Mouse (Mus musculus): Measurements from ENCODE around the gene Sv2c.

Sv2c gene

DNA sequence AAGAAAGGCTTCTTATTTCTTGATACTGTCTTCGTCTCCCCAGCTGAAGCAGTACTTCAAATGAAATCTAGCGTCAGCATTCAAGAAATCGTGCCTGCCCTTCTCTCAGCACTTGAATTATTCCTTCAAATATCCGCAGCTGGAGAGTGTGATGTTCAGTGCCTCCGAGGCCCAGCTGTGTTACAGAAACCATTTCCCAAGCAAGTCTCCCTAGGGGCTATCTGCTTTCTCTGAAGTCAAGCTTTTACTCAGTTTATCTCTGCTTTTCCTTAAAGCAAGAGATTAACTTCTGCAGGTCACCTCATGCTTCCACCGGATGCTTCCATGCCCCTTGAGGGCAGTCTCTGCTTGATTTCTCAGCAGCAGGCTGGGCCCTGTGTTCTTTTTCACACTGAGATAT is 166.8 kb downstream of the Sv2c start:
- peak; percentile 39 for DNase-seq

GRCm38 (mm10) chr13:95965162-95965561 is 167.2 kb downstream of the Sv2c start:
- DNase-seq: no peak

GRCm38 (mm10) chr13:95964226-95964625 is 168.2 kb downstream of the Sv2c start:
- peak; percentile 21 for DNase-seq

DNA sequence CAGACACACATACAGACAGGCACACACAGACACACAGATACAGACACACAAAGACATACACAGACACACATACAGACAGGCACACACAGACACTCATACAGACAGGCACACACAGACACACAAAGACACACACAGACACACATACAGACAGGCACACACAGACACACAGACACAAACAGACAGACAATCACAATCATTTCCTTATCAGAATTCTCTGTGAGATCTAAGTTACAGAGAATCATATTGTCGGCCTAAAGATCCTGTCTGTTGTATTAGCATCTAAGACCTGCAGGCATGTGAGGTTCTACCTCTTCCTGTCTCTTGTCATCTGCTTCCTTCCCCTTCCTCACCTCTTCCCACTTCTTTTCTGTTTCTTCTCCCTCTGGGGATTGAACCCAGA is 168.7 kb downstream of the Sv2c start:
- DNase-seq: no peak

- DNase-seq: peak; percentile 31
Measured at GRCm38 (mm10) chr13:95961905-95962304, 170.5 kb downstream of the Sv2c start.

GRCm38 (mm10) chr13:95961191-95961791 is 171.1 kb downstream of the Sv2c start:
- DNase-seq: peak; percentile 60

DNA sequence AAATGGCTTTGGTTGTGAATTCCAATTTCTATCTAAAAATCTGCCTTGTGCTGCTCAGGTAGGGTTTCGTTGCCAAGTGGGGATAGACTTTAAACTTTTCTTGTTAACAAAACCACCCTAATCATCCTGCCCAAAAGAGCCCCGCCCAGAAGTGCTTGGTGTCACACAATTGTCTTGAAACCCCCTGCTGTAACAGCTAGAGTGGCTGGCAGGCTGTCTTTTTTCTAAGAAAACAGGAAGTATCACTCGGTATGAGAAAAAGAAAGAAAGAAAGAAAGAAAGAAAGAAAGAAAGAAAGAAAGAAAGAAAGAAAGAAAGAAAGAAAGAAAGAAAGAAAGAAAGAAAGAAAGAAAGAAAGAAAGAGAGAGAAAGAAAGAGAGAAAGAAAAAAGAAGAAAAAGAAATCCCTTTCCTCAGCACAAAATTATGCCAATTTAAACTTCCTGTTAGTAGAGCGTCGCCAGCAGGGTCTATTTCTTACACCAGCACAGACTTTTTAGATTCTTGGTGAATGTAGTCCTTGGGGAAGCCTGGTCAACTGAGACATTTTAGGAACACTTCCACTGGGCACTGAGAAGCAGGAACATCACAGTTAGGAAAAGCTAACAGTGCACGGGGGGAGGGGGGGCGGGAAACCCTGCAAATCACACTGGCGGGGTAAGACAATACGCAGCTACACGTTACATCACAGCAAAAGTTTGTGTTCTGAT is 171.7 kb downstream of the Sv2c start:
- DNase-seq: peak; percentile 39

DNA sequence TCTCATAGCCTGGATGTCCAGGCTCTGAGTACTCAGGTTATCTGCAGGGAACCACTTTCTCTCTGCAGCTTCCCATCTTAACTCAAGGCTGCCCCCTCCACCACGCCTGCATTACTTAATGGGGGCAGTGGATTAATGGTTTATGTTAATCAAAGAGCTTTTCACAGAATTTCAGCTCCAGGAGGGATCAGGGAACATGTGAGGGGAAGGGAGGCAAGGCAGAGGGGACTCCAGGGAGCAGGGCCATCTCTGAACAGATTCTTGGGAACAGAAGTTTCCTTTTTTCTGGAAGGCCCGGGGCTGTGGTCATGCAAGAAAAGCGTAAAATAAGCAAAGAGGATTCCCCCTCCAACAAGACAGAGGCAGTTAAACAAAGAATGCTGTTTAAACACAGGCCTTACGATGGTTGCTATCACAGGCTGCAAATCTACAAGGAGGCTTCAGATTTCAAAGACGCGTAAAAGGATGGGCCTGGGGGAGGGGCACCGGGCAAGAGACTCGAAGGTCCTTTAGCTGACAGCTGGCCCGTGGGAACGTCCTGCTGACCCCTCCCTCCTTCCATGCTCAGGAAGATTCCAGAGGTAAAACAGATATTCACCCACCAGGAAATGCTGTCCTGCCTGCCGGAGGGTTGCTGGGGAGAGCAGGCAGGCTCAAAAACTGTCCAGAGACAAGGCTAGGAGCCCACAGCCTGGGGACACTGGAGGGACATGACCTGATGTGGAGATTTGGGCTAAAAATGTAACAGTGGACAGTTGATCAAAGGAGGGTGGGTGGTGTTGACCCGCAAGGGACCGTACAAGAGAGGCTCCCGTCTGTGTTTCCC is 172.5 kb downstream of the Sv2c start:
- DNase-seq: peak; percentile 81

DNA sequence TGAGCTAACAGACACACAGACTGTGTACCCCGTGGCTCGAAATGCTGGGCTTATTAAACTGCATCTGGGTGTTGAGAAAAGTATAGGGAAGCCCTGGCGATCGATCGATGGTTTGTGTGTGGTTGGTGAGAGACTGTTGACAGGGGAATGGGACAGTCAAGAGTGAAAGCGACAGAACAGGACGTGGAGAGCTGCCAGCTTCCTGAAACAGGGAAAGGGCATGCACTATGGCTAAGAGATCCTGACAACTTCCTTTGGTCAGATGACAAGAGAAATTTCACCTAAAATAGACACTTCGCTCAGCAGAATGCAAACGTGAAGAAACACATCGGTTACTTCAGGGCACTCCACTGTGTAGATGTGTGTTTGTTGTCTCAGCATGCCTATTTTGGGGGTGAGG is 175.2 kb downstream of the Sv2c start:
- no peak for DNase-seq

GRCm38 (mm10) chr13:95956327-95956781 is 176.0 kb downstream of the Sv2c start:
- DNase-seq: no peak

DNA sequence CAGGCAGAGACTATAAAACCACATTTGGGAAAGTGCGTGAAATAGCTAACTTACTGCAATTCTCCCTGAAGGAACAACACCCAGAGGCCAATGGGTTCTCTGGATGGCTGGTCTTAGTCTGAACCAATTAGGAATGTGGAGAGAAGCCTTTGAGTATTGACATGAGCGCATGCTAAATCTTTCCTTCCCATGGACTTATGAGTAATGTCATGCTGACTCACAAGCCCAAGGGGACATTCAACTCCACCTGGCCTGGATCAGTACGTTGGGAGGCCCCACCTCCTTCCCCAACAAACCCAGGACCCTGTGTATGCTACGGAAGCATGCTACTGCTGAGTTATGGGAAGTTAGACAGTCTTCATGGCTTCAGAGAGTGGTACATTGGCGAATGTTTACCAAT is 177.2 kb downstream of the Sv2c start:
- DNase-seq: no peak

DNA sequence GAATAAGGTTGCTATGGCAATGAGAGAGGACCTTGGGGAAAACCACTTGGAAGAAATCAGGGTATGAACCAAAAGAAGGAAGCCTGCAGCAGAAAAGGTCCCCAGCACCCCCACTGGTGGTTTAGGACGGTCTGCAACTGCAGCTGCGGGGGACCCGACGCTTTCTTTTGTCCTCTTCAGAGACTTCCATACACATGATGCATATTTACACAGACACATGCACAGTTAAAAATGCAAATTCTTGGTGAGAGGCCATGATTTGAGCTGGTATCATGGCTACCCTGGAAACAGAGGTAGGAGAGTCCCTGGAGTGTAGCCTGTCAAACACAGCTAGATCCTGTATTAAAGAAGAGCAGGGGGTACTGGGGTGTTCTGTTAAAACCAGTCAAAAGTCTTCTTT is 178.7 kb downstream of the Sv2c start:
- no peak for DNase-seq

DNA sequence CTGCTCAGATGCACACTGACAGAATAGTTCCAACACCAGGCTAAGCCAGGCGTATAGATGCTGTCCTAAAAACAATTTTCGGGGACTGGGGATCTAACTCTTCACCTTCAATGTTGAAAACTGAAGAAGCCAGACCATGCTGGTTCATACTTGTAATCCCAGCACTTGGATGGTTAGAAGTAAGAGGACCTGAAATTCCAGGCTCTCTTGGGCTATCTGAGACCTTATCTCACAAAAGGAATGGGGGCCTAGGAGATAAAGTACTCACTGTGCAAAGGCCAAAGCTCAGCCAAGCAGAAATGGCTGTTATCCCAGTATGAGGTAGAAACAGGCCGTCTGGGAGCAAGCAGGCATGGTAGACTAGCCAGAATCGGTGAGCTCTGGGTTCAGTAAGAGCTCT is 180.1 kb downstream of the Sv2c start:
- DNase-seq: no peak

DNA sequence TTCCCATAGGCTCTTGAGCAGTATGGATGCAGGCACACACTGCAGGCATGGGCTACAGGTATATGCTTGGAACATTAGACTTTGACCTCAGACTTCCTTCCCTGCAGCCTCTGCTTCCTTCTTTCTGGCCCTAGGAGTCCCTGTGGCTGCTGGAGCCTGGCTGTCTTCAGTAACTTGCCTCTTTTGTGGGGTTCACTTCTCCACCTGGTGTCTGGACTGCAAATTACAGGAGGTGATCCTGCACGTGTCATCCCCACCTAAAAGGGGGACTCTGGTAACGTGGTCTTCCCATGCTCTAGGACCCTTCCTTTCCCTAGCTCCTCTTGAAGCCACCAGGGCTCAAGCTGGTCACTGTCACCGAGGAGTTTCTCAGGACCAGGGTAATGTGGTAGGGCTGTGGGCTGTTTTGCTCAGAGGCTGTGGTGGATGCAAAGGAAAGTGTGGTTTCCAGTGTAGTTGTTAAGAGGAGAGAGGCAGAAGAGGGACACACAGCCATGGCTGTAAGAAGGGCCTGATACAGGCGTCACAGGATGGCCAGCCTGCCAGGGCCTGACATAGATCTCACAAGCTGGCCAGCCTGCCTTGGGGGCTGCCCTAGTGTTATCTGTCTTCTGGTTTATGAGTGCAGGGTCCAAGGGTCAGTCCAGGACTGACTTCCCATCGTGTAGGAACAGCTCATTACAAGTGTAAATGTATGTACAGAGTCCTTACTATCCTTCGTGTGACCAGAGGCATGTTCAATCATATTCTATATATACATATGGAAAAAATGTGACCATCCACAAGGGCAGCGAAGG is 181.1 kb downstream of the Sv2c start:
- DNase-seq: peak; percentile 30

GRCm38 (mm10) chr13:95950434-95951091 is 181.8 kb downstream of the Sv2c start:
- no peak for DNase-seq

DNA sequence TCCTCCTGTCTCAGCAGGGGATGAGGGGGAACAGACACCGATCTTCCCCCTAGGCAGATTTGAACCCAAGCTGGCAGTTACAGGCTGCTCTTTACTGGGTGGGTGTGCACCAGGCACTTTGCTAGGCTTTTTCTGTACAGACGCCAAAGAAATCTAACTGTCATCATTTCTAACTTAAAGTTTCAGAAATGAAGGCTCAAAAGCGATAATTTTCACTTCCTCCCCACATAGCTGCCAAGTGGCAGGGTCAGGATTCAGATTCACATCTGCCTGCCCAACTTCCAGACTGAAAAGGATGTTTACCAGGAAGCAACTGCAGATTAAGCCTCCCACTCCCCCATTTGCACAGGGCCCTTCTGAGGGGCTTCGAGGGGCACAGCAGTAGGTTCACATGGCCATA is 183.0 kb downstream of the Sv2c start:
- no peak for DNase-seq

GRCm38 (mm10) chr13:95948821-95949220 is 183.6 kb downstream of the Sv2c start:
- DNase-seq: no peak

- no peak for DNase-seq
Measured at GRCm38 (mm10) chr13:95948394-95948793, 184.0 kb downstream of the Sv2c start.

GRCm38 (mm10) chr13:95945937-95946507 is 186.4 kb downstream of the Sv2c start:
- no peak for DNase-seq

- no peak for DNase-seq
Measured at GRCm38 (mm10) chr13:95944621-95945020, 187.8 kb downstream of the Sv2c start.

DNA sequence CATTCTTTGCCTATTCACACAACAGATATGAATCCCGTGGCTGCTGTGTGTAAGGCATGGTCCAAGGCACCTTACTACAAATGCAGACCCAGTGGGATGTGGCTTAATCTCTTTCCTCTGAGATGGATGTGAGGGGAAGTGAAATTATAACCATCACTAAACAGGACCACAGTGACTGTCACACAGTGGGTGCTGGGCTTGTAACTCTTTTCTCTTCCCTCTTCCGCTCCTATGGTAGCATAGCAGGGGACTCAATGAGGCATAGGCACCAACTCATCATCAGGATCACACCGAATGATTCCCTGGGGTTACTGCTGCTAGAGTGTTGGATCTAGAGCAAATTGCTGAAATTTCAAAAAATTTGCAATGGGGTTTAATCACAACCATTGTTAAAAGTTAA is 188.5 kb downstream of the Sv2c start:
- no peak for DNase-seq

GRCm38 (mm10) chr13:95942587-95942986 is 189.8 kb downstream of the Sv2c start:
- DNase-seq: no peak
